Mouse (Mus musculus): ENCODE results near the gene Grin2c.

Gene Grin2c

GRCm38 (mm10) chr11:115282723-115283485, 15.9 kb upstream of the Grin2c start:
- DNase-seq = no peak

GRCm38 (mm10) chr11:115282295-115282694, 15.3 kb upstream of the Grin2c start:
- no peak for DNase-seq

- DNase-seq = no peak
Measured at GRCm38 (mm10) chr11:115279726-115280125, 12.7 kb upstream of the Grin2c start.

GRCm38 (mm10) chr11:115278176-115278575, 11.1 kb upstream of the Grin2c start:
- no peak for DNase-seq

GRCm38 (mm10) chr11:115277604-115277975, 10.5 kb upstream of the Grin2c start:
- DNase-seq = no peak

GRCm38 (mm10) chr11:115276780-115277603, 9.9 kb upstream of the Grin2c start, which contains the start of gene Fdxr:
Gene Fdxr (minus strand): TSS chr11:115277050.
- DNase-seq = peak; percentile 97

GRCm38 (mm10) chr11:115275954-115276353, 8.9 kb upstream of the Grin2c start:
- peak; percentile 61 for DNase-seq

GRCm38 (mm10) chr11:115275509-115275908, 8.5 kb upstream of the Grin2c start:
- no peak for DNase-seq

- DNase-seq = no peak
Measured at GRCm38 (mm10) chr11:115274771-115275170, 7.7 kb upstream of the Grin2c start.

- DNase-seq = no peak
Measured at GRCm38 (mm10) chr11:115274178-115274577, 7.1 kb upstream of the Grin2c start.

GRCm38 (mm10) chr11:115273735-115274134, 6.7 kb upstream of the Grin2c start:
- DNase-seq = no peak

- DNase-seq = peak; percentile 52
Measured at GRCm38 (mm10) chr11:115272894-115273498, 6.0 kb upstream of the Grin2c start.

- peak; percentile 69 for DNase-seq
Measured at GRCm38 (mm10) chr11:115271481-115271880, 4.4 kb upstream of the Grin2c start.

- DNase-seq = peak; percentile 66
Measured at GRCm38 (mm10) chr11:115271052-115271451, 4.0 kb upstream of the Grin2c start.

GRCm38 (mm10) chr11:115270148-115270861, 3.3 kb upstream of the Grin2c start:
- peak; percentile 89 for DNase-seq

- peak; percentile 72 for DNase-seq
Measured at GRCm38 (mm10) chr11:115269330-115270066, 2.5 kb upstream of the Grin2c start.

GRCm38 (mm10) chr11:115267958-115268357, 915 bp upstream of the Grin2c start:
- DNase-seq = peak; percentile 68

GRCm38 (mm10) chr11:115266400-115266778, 654 bp downstream of the Grin2c start:
- DNase-seq = peak; percentile 83

GRCm38 (mm10) chr11:115265771-115266399, 1.2 kb downstream of the Grin2c start:
- DNase-seq = peak; percentile 87

GRCm38 (mm10) chr11:115264862-115265668, 2.0 kb downstream of the Grin2c start:
- DNase-seq = peak; percentile 67

All from cerebellum, adult 11-12 months (tissue).